Mouse (Mus musculus) ES-Bruce4 (cell line): Measurements from ENCODE around the gene Strip1. TPM values are rescaled to one million over a fixed set of nuclear protein-coding genes. Genes with fewer than 3 reads are reported as not detected.
A peak's percentile ranks its signal among the peaks of the same experiment; 100 is the strongest.

Experiments
- H3K27ac ChIP-seq: 2 replicates; pipeline ENCODE4 v1.5.1; 2012; ENCODE audit warnings: low read length, inconsistent platforms; ENCODE audit not compliant: insufficient read depth
- H3K27me3 ChIP-seq: 2 replicates; pipeline ENCODE4 v1.6.1; 2012; ENCODE audit warnings: mild to moderate bottlenecking, low read length, inconsistent platforms; ENCODE audit not compliant: control insufficient read depth, poor library complexity, insufficient read depth, severe bottlenecking
- H3K36me3 ChIP-seq: 2 replicates; pipeline ENCODE4 v1.6.1; 2012; ENCODE audit warnings: inconsistent platforms, mild to moderate bottlenecking, low read length, moderate library complexity; ENCODE audit not compliant: control insufficient read depth, poor library complexity, insufficient read depth, severe bottlenecking
- H3K4me1 ChIP-seq: one replicate; pipeline ENCODE4 v1.8.1; 2011; ENCODE audit warnings: low read length; ENCODE audit not compliant: control insufficient read depth, insufficient read depth
- H3K4me3 ChIP-seq: 2 replicates; pipeline ENCODE4 v1.5.1; 2011; ENCODE audit warnings: low read depth, mild to moderate bottlenecking, low read length
- H3K9ac ChIP-seq: 2 replicates; pipeline ENCODE4 v1.6.1; 2012; ENCODE audit warnings: low read depth, mild to moderate bottlenecking, inconsistent platforms; ENCODE audit not compliant: poor library complexity, severe bottlenecking
- H3K9me3 ChIP-seq: replicated peaks from 2 replicates; pipeline ENCODE4 v1.6.1; 2012; ENCODE audit warnings: mild to moderate bottlenecking, low read length, inconsistent platforms; ENCODE audit not compliant: control insufficient read depth, poor library complexity, insufficient read depth, severe bottlenecking
- CTCF ChIP-seq: IDR thresholded peaks from one replicate; pipeline ENCODE4 v1.8.1; 2011; ENCODE audit warnings: low read depth, low read length
- EP300 ChIP-seq: IDR thresholded peaks from 2 replicates; pipeline ENCODE4 v1.6.1; 2011; ENCODE audit warnings: low read depth, low read length; ENCODE audit not compliant: insufficient read depth
- POLR2A ChIP-seq: IDR thresholded peaks from one replicate; pipeline ENCODE4 v1.8.1; 2011; ENCODE audit warnings: low read length; ENCODE audit not compliant: insufficient read depth
- polyA plus RNA-seq: library from polyadenylated mRNA; stranded (reverse); fragments of >200 nt; gene quantifications from 2 replicates; pipeline ENCODE4 v1.2.4, GENCODE M21; 2011; ENCODE audit warnings: low read depth; ENCODE audit not compliant: missing spikeins, insufficient read depth, insufficient read length

Strip1 gene
- polyA plus RNA-seq: 22.6 and 23.5 TPM in 2 replicates

DNA sequence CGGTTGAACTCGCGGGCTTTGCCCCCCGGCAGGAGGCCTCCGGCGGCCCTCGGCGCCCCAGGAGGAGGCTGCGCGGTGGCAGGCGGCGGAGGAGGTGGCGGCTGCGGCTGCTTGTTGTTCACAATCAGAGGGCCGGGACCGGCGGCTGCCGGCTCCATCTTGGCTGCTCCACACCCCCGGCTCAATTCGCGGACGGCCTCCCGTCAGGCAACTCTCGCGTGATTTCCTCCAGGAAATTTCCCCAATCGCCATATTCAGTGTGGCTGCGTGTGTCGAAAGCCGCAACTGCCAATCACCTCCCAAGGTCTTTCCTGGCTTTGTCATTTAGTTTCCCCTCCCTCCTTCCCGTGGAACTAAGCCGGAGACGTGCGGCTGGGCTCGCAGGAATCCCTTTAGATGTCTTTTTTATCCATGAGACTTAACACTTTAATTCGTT is at the start of gene Strip1:
Gene Strip1 (minus strand): TSS at position 172 of the 436 bp plus-strand sequence.
- Histone ChIP-seq H3K27ac (0 out of 2 replicates have a peak within 1 kb of the TSS, but pooled peaks have one; percentile 11), H3K4me1 (no peaks in the 10 kb centered on the region), H3K36me3 (peaks cover 4% of the 10 kb centered on the region; the same call in 1 of the 2 replicates), H3K9me3 (no peaks in the 10 kb centered on the region), H3K27me3 (no peaks in the 10 kb centered on the region), H3K9ac (peak within 1 kb of the TSS; percentile 96), H3K4me3 (peak within 1 kb of the TSS; percentile 73)
- TF ChIP-seq EP300 (no peak), CTCF (no peak), POLR2A (no peak)

DNA sequence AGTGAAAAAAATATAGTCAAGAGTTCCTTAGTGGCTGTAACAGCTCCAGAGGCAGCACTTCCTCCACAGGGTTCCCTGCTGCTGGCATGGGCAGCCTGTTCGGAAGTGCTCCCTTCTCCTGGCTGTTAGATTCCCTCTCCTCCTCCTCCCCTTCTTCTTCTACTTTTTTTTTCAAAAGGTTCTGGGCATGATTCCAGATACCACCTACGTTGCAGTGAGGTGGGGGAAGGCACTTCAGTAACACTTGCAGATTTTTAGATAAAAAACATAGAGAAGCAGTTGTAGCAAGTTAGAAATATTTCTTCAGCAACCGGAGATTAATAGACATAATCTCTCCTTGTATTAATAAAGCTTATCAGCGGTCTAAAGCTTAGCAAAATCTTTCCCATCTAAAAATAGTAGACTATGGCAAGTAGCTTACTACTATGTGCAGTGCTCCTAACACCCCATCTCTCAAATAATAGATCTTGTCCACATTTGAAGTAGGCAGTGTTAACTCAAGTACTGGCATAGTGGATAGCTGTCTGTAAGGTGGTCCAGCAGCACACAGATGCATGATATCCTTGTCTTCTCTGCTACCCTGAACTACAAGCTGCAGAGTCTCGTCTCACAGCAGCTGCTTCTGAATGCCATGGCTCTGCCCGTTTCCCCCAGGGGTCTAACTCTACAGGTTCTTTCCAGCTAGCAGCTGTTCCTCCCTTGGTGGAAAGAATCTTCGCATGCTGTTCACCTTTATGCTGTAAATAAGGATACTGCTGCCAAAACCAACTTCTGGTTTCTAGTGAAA is 49.5 kb upstream of the Strip1 start:
- Histone ChIP-seq H3K9ac (no peak overlapping the region), H3K27ac (no peak overlapping the region), H3K27me3 (no peaks in the 10 kb centered on the region), H3K4me1 (peaks cover 2% of the 10 kb centered on the region), H3K9me3 (no peaks in the 10 kb centered on the region), H3K36me3 (peaks cover 3% of the 10 kb centered on the region; the same call in 1 of the 2 replicates), H3K4me3 (no peak overlapping the region)
- TF ChIP-seq CTCF (no peak), EP300 (no peak), POLR2A (no peak)

GRCm38 (mm10) chr3:107671509-107671908 is 40.0 kb upstream of the Strip1 start:
- TF ChIP-seq EP300 (no peak), POLR2A (no peak), CTCF (no peak)
- Histone ChIP-seq H3K27me3 (no peaks in the 10 kb centered on the region), H3K4me1 (no peaks in the 10 kb centered on the region), H3K4me3 (no peak overlapping the region), H3K9ac (no peak overlapping the region), H3K9me3 (no peaks in the 10 kb centered on the region), H3K27ac (no peak overlapping the region), H3K36me3 (peaks cover 46% of the 10 kb centered on the region)

DNA sequence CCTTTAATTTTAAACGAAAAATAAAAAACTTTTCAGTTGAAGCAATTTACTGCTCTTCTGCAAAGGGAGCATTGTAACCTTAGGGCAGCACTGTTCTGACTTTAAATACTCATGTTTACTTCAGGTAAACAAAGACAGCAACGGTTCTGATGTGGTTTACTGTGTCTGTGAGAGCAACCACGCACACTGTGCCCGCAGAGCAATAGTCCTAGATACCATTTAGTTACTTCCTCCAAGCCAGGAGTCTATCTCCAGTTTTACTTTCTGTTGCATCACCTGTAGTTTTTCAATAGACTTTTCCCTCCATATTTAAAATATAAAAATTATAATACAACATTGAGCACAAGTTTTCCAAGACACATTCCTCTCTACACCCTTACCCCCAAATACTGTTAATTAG is 39.0 kb upstream of the Strip1 start:
- H3K36me3 ChIP-seq: peaks cover 56% of the 10 kb centered on the region
- H3K9me3 ChIP-seq: no peaks in the 10 kb centered on the region
- no peak for TF ChIP-seq POLR2A
- TF ChIP-seq CTCF: no peak
- no peak for TF ChIP-seq EP300
- H3K27me3 ChIP-seq: no peaks in the 10 kb centered on the region
- no peaks in the 10 kb centered on the region for H3K4me1 ChIP-seq
- no peak overlapping the region for H3K27ac ChIP-seq
- no peak overlapping the region for H3K9ac ChIP-seq
- H3K4me3 ChIP-seq: no peak overlapping the region

DNA sequence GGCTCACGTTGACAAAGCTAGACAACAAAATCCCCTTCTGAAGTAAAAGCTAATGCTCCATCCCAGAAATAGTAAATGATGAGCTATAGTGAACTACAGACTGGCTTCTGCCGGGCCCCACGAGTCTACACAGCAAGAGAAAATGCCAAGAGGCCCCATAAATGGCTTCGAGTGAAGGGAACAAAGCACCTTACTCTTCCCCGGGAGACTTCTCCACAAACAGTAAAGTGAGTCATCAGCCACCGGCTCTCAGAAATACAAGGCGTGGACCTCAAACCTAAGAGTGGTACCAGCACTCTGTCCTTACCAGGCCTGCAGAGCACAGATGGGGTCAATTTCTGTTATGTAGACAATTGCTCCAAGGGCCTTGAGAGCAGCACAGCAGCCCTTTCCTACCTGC is 37.3 kb upstream of the Strip1 start:
- TF ChIP-seq EP300 (no peak), POLR2A (no peak), CTCF (no peak)
- H3K27ac ChIP-seq: no peak overlapping the region
- H3K9ac ChIP-seq: no peak overlapping the region
- H3K4me3 ChIP-seq: no peak overlapping the region
- H3K27me3 ChIP-seq: no peaks in the 10 kb centered on the region
- peaks cover 51% of the 10 kb centered on the region for H3K36me3 ChIP-seq
- no peaks in the 10 kb centered on the region for H3K9me3 ChIP-seq
- H3K4me1 ChIP-seq: no peaks in the 10 kb centered on the region

DNA sequence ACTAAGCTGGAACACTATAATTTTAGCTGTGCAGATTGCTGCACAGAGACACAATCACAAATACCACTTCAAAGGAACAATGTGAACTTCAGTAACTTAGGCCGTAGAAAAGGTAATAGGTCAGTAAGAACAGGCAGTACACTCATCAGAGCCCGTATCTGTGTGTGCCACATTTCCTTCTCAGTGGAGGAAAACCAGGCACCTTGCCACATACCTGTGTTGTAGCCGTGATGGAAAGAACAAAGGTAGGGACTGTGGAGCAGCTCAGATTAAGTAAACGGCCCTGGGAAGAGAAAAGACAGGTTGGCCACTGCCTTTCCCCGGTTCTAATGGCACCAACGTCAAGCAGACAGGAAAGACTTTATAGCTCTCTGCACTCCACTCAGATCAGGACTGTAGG is 35.9 kb upstream of the Strip1 start:
- peaks cover 51% of the 10 kb centered on the region for H3K36me3 ChIP-seq
- H3K9me3 ChIP-seq: no peaks in the 10 kb centered on the region
- H3K27me3 ChIP-seq: no peaks in the 10 kb centered on the region
- no peak overlapping the region for H3K9ac ChIP-seq
- no peaks in the 10 kb centered on the region for H3K4me1 ChIP-seq
- TF ChIP-seq CTCF (no peak), EP300 (no peak), POLR2A (no peak)
- H3K4me3 ChIP-seq: no peak overlapping the region
- H3K27ac ChIP-seq: no peak overlapping the region
